Mouse (Mus musculus) lung, adult 2 months (tissue): ENCODE data around the gene Fgfrl1. TPM values are rescaled to one million over a fixed set of nuclear protein-coding genes. Genes with fewer than 3 reads are reported as not detected.
"Not testable (repeated sequence)": the region's sequence is repeated elsewhere in the genome, so short reads cannot be mapped to it uniquely, and the experiment has no call there.

Experiments
- DNase-seq: peaks from one replicate; pipeline ENCODE4 v3.0.0; 2022
- H3K4me1 ChIP-seq: fragments of 200-500 bp; 2 replicates; pipeline ENCODE4 v1.6.1; 2011; ENCODE audit warnings: low read length; ENCODE audit not compliant: control insufficient read depth, insufficient read depth
- H3K4me3 ChIP-seq: fragments of 200-500 bp; replicated peaks from 2 replicates; pipeline ENCODE3; 2011; ENCODE audit warnings: low read depth, mild to moderate bottlenecking, control low read depth, low read length; ENCODE audit errors: extremely low read depth
- CTCF ChIP-seq: fragments of 200-500 bp; IDR thresholded peaks from 2 replicates; pipeline ENCODE4 v1.5.1; 2011; ENCODE audit warnings: mild to moderate bottlenecking, low read length, control low read depth; ENCODE audit not compliant: insufficient read depth
- POLR2A ChIP-seq: fragments of 200-500 bp; IDR thresholded peaks from 2 replicates; pipeline ENCODE4 v1.6.1; 2011; ENCODE audit warnings: low read depth, mild to moderate bottlenecking, control low read depth, low read length, borderline replicate concordance; ENCODE audit errors: extremely low read depth
- WGBS: fragments of 180-500 bp; shearing (Covaris S2); methylation state at CpG from one replicate; pipeline ENCODE4 v1.1.7; 2018; 5-methylcytosine and 5-hydroxymethylcytosine counted together
- polyA plus RNA-seq: library from polyadenylated mRNA; depleted of rRNA; stranded (reverse); fragments of >200 nt; gene quantifications from 2 replicates; pipeline ENCODE4 v1.2.3, GENCODE M21; 2012; rRNA removed

The Fgfrl1 gene
- polyA plus RNA-seq, 1 experiment: 48.5 TPM

- DNase-seq: peak; percentile 66
- 22% methylated on average over 5 of the region's 5 CpGs for WGBS
- Histone ChIP-seq H3K4me3 (no peak overlapping the region), H3K4me1 (no peaks in the 10 kb centered on the region)
- TF ChIP-seq POLR2A (no peak), CTCF (peak; percentile 88)
These were observed 34.5 kb downstream of the Fgfrl1 start for GRCm38 (mm10) chr5:108726557-108727248.

DNA sequence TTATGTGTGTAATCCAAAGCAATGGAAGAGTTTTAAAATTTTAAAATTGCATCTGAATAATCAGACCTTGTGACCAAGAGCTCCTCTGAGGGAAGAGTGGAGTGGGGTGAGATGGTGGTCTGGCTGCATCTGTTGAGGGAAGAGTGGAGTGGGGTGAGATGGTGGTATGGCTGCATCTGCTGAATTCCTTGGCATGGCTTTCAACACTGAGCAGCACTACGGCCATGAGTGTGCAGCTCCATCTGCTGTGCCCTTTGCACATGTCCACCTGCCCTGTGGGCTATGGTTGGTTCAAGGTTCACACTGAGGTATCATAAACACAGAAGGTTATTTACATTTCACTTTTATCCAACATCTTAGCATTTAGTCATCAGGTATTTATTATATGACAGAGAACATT, 35.2 kb downstream of the Fgfrl1 start:
- WGBS: 71% methylated on average over 1 of the region's 1 CpGs
- TF ChIP-seq POLR2A (no peak), CTCF (no peak)
- DNase-seq: no peak
- Histone ChIP-seq H3K4me3 (no peak overlapping the region), H3K4me1 (no peaks in the 10 kb centered on the region)

DNA sequence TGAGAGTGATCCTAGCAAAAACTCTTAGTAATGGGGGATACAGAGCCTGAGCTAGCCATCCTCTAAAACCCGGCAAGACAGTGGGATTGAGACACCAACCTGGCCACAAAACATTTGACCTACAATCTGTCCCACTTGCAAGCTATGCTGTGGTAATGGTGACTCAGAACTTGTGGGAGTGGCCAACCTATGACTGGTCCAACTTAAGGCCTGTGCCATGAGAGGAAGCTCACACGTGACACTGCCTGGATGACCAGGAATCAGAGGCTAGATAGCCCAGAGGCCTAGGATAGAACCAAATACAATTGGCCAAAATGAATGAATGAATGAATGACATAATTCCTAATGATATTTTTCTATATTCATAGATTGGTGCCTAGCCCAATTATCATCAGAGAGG, 49.7 kb downstream of the Fgfrl1 start:
- no peak for DNase-seq
- Histone ChIP-seq H3K4me1 (no peaks in the 10 kb centered on the region), H3K4me3 (no peak overlapping the region)
- 70% methylated on average over 2 of the region's 2 CpGs for WGBS
- TF ChIP-seq CTCF: no peak
- no peak for TF ChIP-seq POLR2A

DNA sequence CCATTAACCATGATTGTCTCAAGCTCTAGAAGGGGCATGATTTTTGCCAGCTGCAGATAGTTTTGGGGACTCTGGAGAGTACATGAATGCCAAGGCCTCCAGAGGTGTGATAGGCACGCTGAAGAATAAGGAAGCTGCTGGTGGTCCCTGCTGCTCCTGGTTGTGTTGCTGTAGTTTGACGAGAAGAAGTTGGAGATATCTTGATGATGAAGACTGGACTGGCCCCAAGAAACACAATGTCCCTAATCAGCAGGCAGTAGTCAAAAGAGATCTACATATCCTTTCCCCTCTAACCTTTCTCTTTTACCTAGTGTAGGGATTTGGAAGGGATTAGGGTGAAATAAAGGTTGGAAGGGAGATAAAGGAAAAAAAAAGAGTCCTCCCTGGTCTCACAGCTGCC, 50.4 kb downstream of the Fgfrl1 start:
- no peak for DNase-seq
- H3K4me1 ChIP-seq: no peaks in the 10 kb centered on the region
- TF ChIP-seq CTCF (no peak), POLR2A (no peak)
- H3K4me3 ChIP-seq: no peak overlapping the region
- 71% methylated on average over 2 of the region's 2 CpGs for WGBS

- Histone ChIP-seq H3K4me3 (no peak overlapping the region), H3K4me1 (no peaks in the 10 kb centered on the region)
- DNase-seq: no peak
- TF ChIP-seq POLR2A (no peak), CTCF (no peak)
- WGBS: 57% methylated on average over 2 of the region's 2 CpGs
These were observed 51.7 kb downstream of the Fgfrl1 start for GRCm38 (mm10) chr5:108743856-108744255.

- DNase-seq: no peak
- TF ChIP-seq CTCF (no peak), POLR2A (no peak)
- 87% methylated on average over 3 of the region's 3 CpGs for whole genome bisulfite sequencing
- H3K4me3 ChIP-seq: no peak overlapping the region
- H3K4me1 ChIP-seq: no peaks in the 10 kb centered on the region
These were observed 52.4 kb downstream of the Fgfrl1 start for GRCm38 (mm10) chr5:108744629-108745028.

DNA sequence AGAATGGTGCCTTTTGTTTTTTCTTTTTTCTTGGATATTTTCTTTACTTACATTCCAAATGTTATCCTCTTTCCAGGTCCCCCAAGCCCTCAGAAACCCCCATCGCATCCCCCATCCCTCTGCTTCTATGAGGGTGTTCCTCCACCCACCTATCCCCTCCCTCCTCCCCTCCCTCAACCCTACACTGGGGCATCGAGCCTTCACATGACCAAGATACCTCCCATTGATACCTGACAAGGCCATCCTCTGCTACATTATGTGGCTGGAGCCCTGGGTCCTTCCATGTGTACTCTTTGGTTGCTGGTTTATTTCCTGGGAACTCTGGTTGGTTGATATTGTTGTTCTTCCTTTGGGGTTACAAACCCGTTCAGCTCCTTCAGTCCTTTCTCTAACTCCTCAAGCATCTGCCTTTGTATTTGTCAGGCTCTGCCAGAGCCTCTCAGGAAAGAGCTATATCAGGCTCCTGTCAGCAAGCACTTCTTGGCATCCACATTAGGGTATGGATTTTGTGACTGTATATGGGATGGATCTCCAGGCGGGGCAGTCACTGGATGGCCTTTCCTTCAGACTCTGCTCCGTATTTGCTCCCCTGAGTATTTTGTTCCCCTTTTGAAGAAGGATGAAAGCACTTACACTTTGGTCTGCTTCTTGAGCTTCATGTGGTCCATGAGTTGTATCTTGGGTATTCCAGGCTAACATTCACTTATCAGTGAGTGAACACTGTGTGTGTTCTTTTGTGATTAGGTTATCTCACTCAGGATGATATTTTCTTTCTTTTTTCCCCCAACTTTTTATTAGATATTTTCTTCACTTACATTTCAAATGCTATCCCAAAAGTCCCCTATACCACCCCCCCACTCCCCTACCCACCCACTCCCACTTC, 58.4 kb downstream of the Fgfrl1 start:
- DNase-seq: no peak
- Histone ChIP-seq H3K4me3 (no peak overlapping the region), H3K4me1 (no peaks in the 10 kb centered on the region)
- TF ChIP-seq POLR2A (no peak), CTCF (no peak)
- WGBS: 68% methylated on average over 5 of the region's 5 CpGs

DNA sequence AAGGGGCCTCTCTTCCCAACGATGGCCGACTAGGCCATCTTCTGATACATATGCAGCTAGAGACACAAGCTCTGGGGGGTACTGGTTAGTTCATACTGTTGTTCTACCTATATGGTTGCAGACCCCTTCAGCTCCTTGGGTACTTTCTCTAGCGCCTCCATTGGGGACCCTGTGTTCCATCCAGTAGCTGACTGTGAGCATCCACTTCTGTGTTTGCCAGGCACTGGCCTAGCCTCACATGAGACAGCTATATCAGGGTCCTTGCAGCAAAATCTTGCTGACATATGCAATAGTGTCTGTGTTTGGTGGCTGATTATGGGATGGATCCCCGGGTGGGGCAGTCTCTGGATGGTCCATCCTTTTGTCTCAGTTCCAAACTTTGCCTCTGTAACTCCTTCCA, 59.1 kb downstream of the Fgfrl1 start:
- DNase-seq, H3K4me1 ChIP-seq: not testable (repeated sequence)
- 76% methylated on average over 4 of the region's 4 CpGs for WGBS

More for the DNA sequence above, 59.1 kb downstream of the Fgfrl1 start:
- H3K4me3 ChIP-seq: not testable (repeated sequence)

Other genes with a start within 250 kb of the Fgfrl1 start
- gene Mfsd7a, start 243.5 kb upstream of the Fgfrl1 start, polyA plus RNA-seq: 6.8 and 9.7 TPM in 2 replicates
- 7.4 and 11.1 TPM in 2 replicates for gene Pcgf3, start 231.2 kb upstream of the Fgfrl1 start, polyA plus RNA-seq
- gene Cplx1, start 142.4 kb upstream of the Fgfrl1 start, polyA plus RNA-seq: 0.05 and 0.19 TPM in 2 replicates
- 78.8 and 87.5 TPM in 2 replicates for gene Gak, start 62.6 kb upstream of the Fgfrl1 start, polyA plus RNA-seq
- gene Tmem175, start 62.6 kb upstream of the Fgfrl1 start, polyA plus RNA-seq: 32.0 and 50.5 TPM in 2 replicates
- 28.4 and 34.5 TPM in 2 replicates for gene Idua, start 32.1 kb upstream of the Fgfrl1 start, polyA plus RNA-seq
- gene Dgkq, start 22.7 kb upstream of the Fgfrl1 start, polyA plus RNA-seq: 24.5 and 27.5 TPM in 2 replicates
- gene Slc26a1, start 16.8 kb upstream of the Fgfrl1 start, polyA plus RNA-seq: 0.05 and 0.11 TPM in 2 replicates
- not detected in 2 replicates for gene Rnf212, start 82.6 kb downstream of the Fgfrl1 start, polyA plus RNA-seq
- not detected in 2 replicates for gene Tmed11, start 103.0 kb downstream of the Fgfrl1 start, polyA plus RNA-seq
- not detected in 2 replicates for gene Vmn2r8, start 116.5 kb downstream of the Fgfrl1 start, polyA plus RNA-seq
- gene Vmn2r9, start 160.2 kb downstream of the Fgfrl1 start, polyA plus RNA-seq: not detected in 2 replicates